Mouse (Mus musculus): ENCODE measurements around the gene Zfp275.
"Not testable (repeated sequence)": the region's sequence is repeated elsewhere in the genome, so short reads cannot be mapped to it uniquely, and the experiment has no call there.

- TF ChIP-seq GATA1 (IDR thresholded peaks at IDR 0.05; ENCODE audit: borderline replicate concordance, low read length); POLR2AphosphoS5 (IDR thresholded peaks at IDR 0.05; ENCODE audit: insufficient replicate concordance, low read depth, low read length); CTCF (IDR thresholded peaks at IDR 0.05; ENCODE audit: low read depth, low read length); TAL1 (conservative IDR thresholded peaks at IDR 0.05; ENCODE audit: low read depth, low read length): not testable (repeated sequence)
Observed at GRCm38 (mm10) chrX:73295745-73296144, 46.7 kb upstream of the Zfp275 start.

All from G1E (cell line).